Mouse (Mus musculus): ENCODE data around the gene Rnf166. TPM values are rescaled to one million over a fixed set of nuclear protein-coding genes. Genes with fewer than 3 reads are reported as not detected.

The Rnf166 gene
- 31.0 and 33.0 TPM in 2 replicates for polyA plus RNA-seq (2016; fragmentation: Nextera tagmentation; extraction: Ambion mirVana)

- under 1% methylated on average over 100 of the region's 103 CpGs for WGBS
- H3K27ac ChIP-seq: peak within 1 kb of the TSS; percentile 91
- H3K36me3 ChIP-seq (replicated peaks): peaks cover 62% of the 10 kb centered on the region
These were observed at the start of gene Rnf166, which contains the start of gene Ctu2 for GRCm38 (mm10) chr8:122475580-122476320. TSS of gene Rnf166 (minus strand) at chr8:122476064. TSS of gene Ctu2 (plus strand) at chr8:122476143.

GRCm38 (mm10) chr8:122525004-122525403, 49.1 kb upstream of the Rnf166 start:
- Histone ChIP-seq H3K4me3 (no peak overlapping the region), H3K27me3 (ENCODE audit: poor library complexity, severe bottlenecking) (peaks cover 5% of the 10 kb centered on the region; the same call in 1 of the 2 replicates), H3K36me3 (replicated peaks) (no peaks in the 10 kb centered on the region), H3K9me3 (0 out of 2 replicates have a peak, but pooled peaks cover 5% of the 10 kb centered on the region), H3K27ac (peak overlapping the region; percentile 66), H3K4me1 (peaks cover 60% of the 10 kb centered on the region)
- no peak for DNase-seq (ENCODE audit: extremely low spot score, low spot score)
- WGBS: 81% methylated on average over 6 of the region's 6 CpGs

More at GRCm38 (mm10) chr8:122475580-122476320, at the start of gene Rnf166, which contains the start of gene Ctu2:
- H3K4me3 ChIP-seq: peak within 1 kb of the TSS; percentile 98
- H3K27me3 ChIP-seq (ENCODE audit: poor library complexity, severe bottlenecking): no peaks in the 10 kb centered on the region
- peak; percentile 90 for DNase-seq (ENCODE audit: extremely low spot score, low spot score)
- no peaks in the 10 kb centered on the region for H3K9me3 ChIP-seq
- peaks cover 31% of the 10 kb centered on the region for H3K4me1 ChIP-seq

GRCm38 (mm10) chr8:122524506-122524905, 48.6 kb upstream of the Rnf166 start:
- DNase-seq (ENCODE audit: extremely low spot score, low spot score): no peak
- 86% methylated on average over 6 of the region's 6 CpGs for WGBS
- peak overlapping the region; percentile 66; the same call in 1 of the 2 replicates for H3K27ac ChIP-seq

GRCm38 (mm10) chr8:122523652-122524360, 47.9 kb upstream of the Rnf166 start:
- no peak for DNase-seq (ENCODE audit: extremely low spot score, low spot score)
- WGBS: 31% methylated on average over 23 of the region's 23 CpGs
- Histone ChIP-seq H3K9me3 (0 out of 2 replicates have a peak, but pooled peaks cover 5% of the 10 kb centered on the region), H3K36me3 (replicated peaks) (no peaks in the 10 kb centered on the region), H3K4me3 (peak overlapping the region; percentile 13; the same call in 1 of the 2 replicates), H3K27me3 (ENCODE audit: poor library complexity, severe bottlenecking) (peaks cover 5% of the 10 kb centered on the region; the same call in 1 of the 2 replicates), H3K4me1 (peaks cover 67% of the 10 kb centered on the region), H3K27ac (peak overlapping the region; percentile 66)

More at GRCm38 (mm10) chr8:122524506-122524905, 48.6 kb upstream of the Rnf166 start:
- Histone ChIP-seq H3K4me3 (no peak overlapping the region), H3K9me3 (0 out of 2 replicates have a peak, but pooled peaks cover 5% of the 10 kb centered on the region), H3K4me1 (peaks cover 65% of the 10 kb centered on the region), H3K36me3 (replicated peaks) (no peaks in the 10 kb centered on the region), H3K27me3 (ENCODE audit: poor library complexity, severe bottlenecking) (peaks cover 5% of the 10 kb centered on the region; the same call in 1 of the 2 replicates)

GRCm38 (mm10) chr8:122522796-122523651, 47.2 kb upstream of the Rnf166 start:
- peaks cover 75% of the 10 kb centered on the region for H3K4me1 ChIP-seq
- DNase-seq (ENCODE audit: extremely low spot score, low spot score): no peak
- peak overlapping the region; percentile 66 for H3K27ac ChIP-seq
- H3K9me3 ChIP-seq: 0 out of 2 replicates have a peak, but pooled peaks cover 2% of the 10 kb centered on the region
- 63% methylated on average over 14 of the region's 14 CpGs for WGBS
- H3K27me3 ChIP-seq (ENCODE audit: poor library complexity, severe bottlenecking): peaks cover 5% of the 10 kb centered on the region; the same call in 1 of the 2 replicates
- peak overlapping the region; percentile 13; the same call in 1 of the 2 replicates for H3K4me3 ChIP-seq
- H3K36me3 ChIP-seq (replicated peaks): no peaks in the 10 kb centered on the region

- WGBS: 80% methylated on average over 11 of the region's 11 CpGs
- Histone ChIP-seq H3K9me3 (no peaks in the 10 kb centered on the region), H3K4me1 (peaks cover 75% of the 10 kb centered on the region)
These were observed 44.7 kb upstream of the Rnf166 start for GRCm38 (mm10) chr8:122520611-122521010.

GRCm38 (mm10) chr8:122517541-122518190, 41.8 kb upstream of the Rnf166 start:
- Histone ChIP-seq H3K9me3 (no peaks in the 10 kb centered on the region), H3K36me3 (replicated peaks) (no peaks in the 10 kb centered on the region), H3K4me3 (no peak overlapping the region), H3K4me1 (peaks cover 45% of the 10 kb centered on the region), H3K27me3 (ENCODE audit: poor library complexity, severe bottlenecking) (no peaks in the 10 kb centered on the region), H3K27ac (peak overlapping the region; percentile 84)
- 36% methylated on average over 6 of the region's 6 CpGs for WGBS
- peak; percentile 49 for DNase-seq (ENCODE audit: extremely low spot score, low spot score)

More at GRCm38 (mm10) chr8:122520611-122521010, 44.7 kb upstream of the Rnf166 start:
- peaks cover 5% of the 10 kb centered on the region; the same call in 1 of the 2 replicates for H3K27me3 ChIP-seq (ENCODE audit: poor library complexity, severe bottlenecking)
- no peak overlapping the region for H3K4me3 ChIP-seq
- peak overlapping the region; percentile 65 for H3K27ac ChIP-seq
- no peak for DNase-seq (ENCODE audit: extremely low spot score, low spot score)
- no peaks in the 10 kb centered on the region for H3K36me3 ChIP-seq (replicated peaks)

GRCm38 (mm10) chr8:122515699-122516098, 39.8 kb upstream of the Rnf166 start:
- no peaks in the 10 kb centered on the region; the same call in 1 of the 2 replicates for H3K36me3 ChIP-seq (replicated peaks)
- 95% methylated on average over 14 of the region's 14 CpGs for WGBS
- 0 out of 2 replicates have a peak overlapping the region, but pooled peaks have one; percentile 30 for H3K27ac ChIP-seq
- H3K9me3 ChIP-seq: no peaks in the 10 kb centered on the region
- DNase-seq (ENCODE audit: extremely low spot score, low spot score): no peak
- H3K4me3 ChIP-seq: no peak overlapping the region
- H3K27me3 ChIP-seq (ENCODE audit: poor library complexity, severe bottlenecking): no peaks in the 10 kb centered on the region
- peaks cover 40% of the 10 kb centered on the region for H3K4me1 ChIP-seq

GRCm38 (mm10) chr8:122512392-122512791, 36.5 kb upstream of the Rnf166 start:
- H3K27ac ChIP-seq: 0 out of 2 replicates have a peak overlapping the region, but pooled peaks have one; percentile 1
- H3K27me3 ChIP-seq (ENCODE audit: poor library complexity, severe bottlenecking): no peaks in the 10 kb centered on the region
- WGBS: 89% methylated on average over 7 of the region's 7 CpGs
- H3K36me3 ChIP-seq (replicated peaks): no peaks in the 10 kb centered on the region; the same call in 1 of the 2 replicates
- H3K4me3 ChIP-seq: no peak overlapping the region
- no peaks in the 10 kb centered on the region for H3K9me3 ChIP-seq
- H3K4me1 ChIP-seq: peaks cover 12% of the 10 kb centered on the region
- DNase-seq (ENCODE audit: extremely low spot score, low spot score): no peak

GRCm38 (mm10) chr8:122511552-122511951, 35.7 kb upstream of the Rnf166 start:
- Histone ChIP-seq H3K27ac (peak overlapping the region; percentile 1; the same call in 1 of the 2 replicates), H3K4me3 (no peak overlapping the region), H3K27me3 (ENCODE audit: poor library complexity, severe bottlenecking) (no peaks in the 10 kb centered on the region), H3K36me3 (replicated peaks) (peaks cover 1% of the 10 kb centered on the region; the same call in 1 of the 2 replicates), H3K4me1 (peaks cover 4% of the 10 kb centered on the region), H3K9me3 (no peaks in the 10 kb centered on the region)
- DNase-seq (ENCODE audit: extremely low spot score, low spot score): no peak
- WGBS: 88% methylated on average over 16 of the region's 16 CpGs

- Histone ChIP-seq H3K36me3 (replicated peaks) (peaks cover 38% of the 10 kb centered on the region), H3K27me3 (ENCODE audit: poor library complexity, severe bottlenecking) (no peaks in the 10 kb centered on the region), H3K27ac (no peak overlapping the region), H3K9me3 (no peaks in the 10 kb centered on the region), H3K4me1 (peaks cover 17% of the 10 kb centered on the region; the same call in 1 of the 2 replicates), H3K4me3 (no peak overlapping the region)
- peak; percentile 78 for DNase-seq (ENCODE audit: extremely low spot score, low spot score)
- 40% methylated on average over 10 of the region's 10 CpGs for WGBS
These were observed 25.0 kb upstream of the Rnf166 start for GRCm38 (mm10) chr8:122500856-122501255.
